Mouse (Mus musculus) CD8-positive naive resting alpha-beta T cell, adult 57 days (primary cell): ENCODE measurements around the gene Dock10. TPM values are rescaled to one million over a fixed set of nuclear protein-coding genes. Genes with fewer than 3 reads are reported as not detected.

Source experiments
- total RNA-seq: library from RNA; stranded (reverse); gene quantifications from one replicate; pipeline ENCODE4 v1.2.4, GENCODE M21; 2023

The Dock10 gene
- 416 TPM for total RNA-seq

GRCm38 (mm10) chr1:80757977-80758797 lies at the start of gene Dock10:
TSS of gene Dock10 (minus strand) at chr1:80758527.

GRCm38 (mm10) chr1:80461348-80461747 lies 297.0 kb downstream of the Dock10 start, which contains the start of gene Gm45261:
TSS of gene Gm45261 (minus strand) at chr1:80461448.

